Mouse (Mus musculus): ENCODE measurements around the gene Synj2.

Gene Synj2

GRCm38 (mm10) chr17:5976221-5977055 is 35.4 kb downstream of the Synj2 start:
- no peak for DNase-seq (ENCODE audit: low spot score)

- DNase-seq (ENCODE audit: low spot score): peak; percentile 32
Measured at GRCm38 (mm10) chr17:5977056-5977920, 36.2 kb downstream of the Synj2 start.

GRCm38 (mm10) chr17:5977921-5978504 is 36.9 kb downstream of the Synj2 start:
- no peak for DNase-seq (ENCODE audit: low spot score)

- DNase-seq (ENCODE audit: low spot score): no peak
Measured at GRCm38 (mm10) chr17:5978505-5979077, 37.5 kb downstream of the Synj2 start.

GRCm38 (mm10) chr17:5980860-5981259 is 39.8 kb downstream of the Synj2 start:
- no peak for DNase-seq (ENCODE audit: low spot score)

- DNase-seq (ENCODE audit: low spot score): no peak
Measured at GRCm38 (mm10) chr17:5983150-5983549, 42.1 kb downstream of the Synj2 start.

GRCm38 (mm10) chr17:5983901-5984300 is 42.8 kb downstream of the Synj2 start:
- DNase-seq (ENCODE audit: low spot score): no peak

- DNase-seq (ENCODE audit: low spot score): no peak
Measured at GRCm38 (mm10) chr17:5984700-5985231, 43.7 kb downstream of the Synj2 start.

- no peak for DNase-seq (ENCODE audit: low spot score)
Measured at GRCm38 (mm10) chr17:5985271-5985670, 44.2 kb downstream of the Synj2 start.

- DNase-seq (ENCODE audit: low spot score): no peak
Measured at GRCm38 (mm10) chr17:5987271-5988056, 46.4 kb downstream of the Synj2 start.

GRCm38 (mm10) chr17:5988102-5988501 is 47.0 kb downstream of the Synj2 start:
- DNase-seq (ENCODE audit: low spot score): no peak

- no peak for DNase-seq (ENCODE audit: low spot score)
Measured at GRCm38 (mm10) chr17:5992866-5993580, 51.9 kb downstream of the Synj2 start.

GRCm38 (mm10) chr17:5993581-5994260 is 52.6 kb downstream of the Synj2 start:
- no peak for DNase-seq (ENCODE audit: low spot score)

- no peak for DNase-seq (ENCODE audit: low spot score)
Measured at GRCm38 (mm10) chr17:5994606-5995005, 53.5 kb downstream of the Synj2 start.

GRCm38 (mm10) chr17:5996589-5996988 is 55.5 kb downstream of the Synj2 start:
- no peak for DNase-seq (ENCODE audit: low spot score)

- DNase-seq (ENCODE audit: low spot score): no peak
Measured at GRCm38 (mm10) chr17:5997380-5998234, 56.5 kb downstream of the Synj2 start.

GRCm38 (mm10) chr17:5998235-5998500 is 57.1 kb downstream of the Synj2 start:
- no peak for DNase-seq (ENCODE audit: low spot score)

- DNase-seq (ENCODE audit: low spot score): no peak
Measured at GRCm38 (mm10) chr17:5999039-5999543, 58.0 kb downstream of the Synj2 start.

GRCm38 (mm10) chr17:6000864-6001319 is 59.8 kb downstream of the Synj2 start:
- DNase-seq (ENCODE audit: low spot score): no peak
